Mouse (Mus musculus) liver, adult 2 months (tissue): ENCODE data around the gene Ccdc114. TPM values are rescaled to one million over a fixed set of nuclear protein-coding genes. Genes with fewer than 3 reads are reported as not detected.
A peak's percentile ranks its signal among the peaks of the same experiment; 100 is the strongest.
"Not testable (repeated sequence)": the region's sequence is repeated elsewhere in the genome, so short reads cannot be mapped to it uniquely, and the experiment has no call there.

ENCODE experiments used
- DNase-seq: peaks from one replicate; pipeline ENCODE4 v3.0.0-alpha.2; 2011; ENCODE audit warnings: low read depth, low spot score; ENCODE audit errors: extremely low read depth
- H3K27ac ChIP-seq: fragments of 200-500 bp; replicated peaks from 2 replicates; pipeline ENCODE4 v1.5.1; 2012; ENCODE audit warnings: low read depth, mild to moderate bottlenecking, control low read depth, inconsistent platforms, low read length; ENCODE audit not compliant: insufficient read depth
- H3K27me3 ChIP-seq: fragments of 200-500 bp; 2 replicates; pipeline ENCODE4 v1.6.1; 2012; ENCODE audit warnings: mild to moderate bottlenecking, moderate library complexity, low read length, inconsistent platforms; ENCODE audit not compliant: control insufficient read depth, insufficient read depth
- H3K36me3 ChIP-seq: fragments of 200-500 bp; 2 replicates; pipeline ENCODE4 v1.6.1; 2012; ENCODE audit warnings: low read length, inconsistent platforms; ENCODE audit not compliant: control insufficient read depth, insufficient read depth
- H3K4me1 ChIP-seq: fragments of 200-500 bp; 2 replicates; pipeline ENCODE4 v1.6.1; 2011; ENCODE audit warnings: low read length; ENCODE audit not compliant: control insufficient read depth, insufficient read depth
- H3K4me3 ChIP-seq: fragments of 200-500 bp; 2 replicates; pipeline ENCODE4 v1.5.1; 2011; ENCODE audit warnings: low read depth, mild to moderate bottlenecking, control low read depth, low read length, moderate library complexity; ENCODE audit not compliant: insufficient read depth
- H3K79me2 ChIP-seq: fragments of 200-500 bp; 2 replicates; pipeline ENCODE4 v1.6.1; 2012; ENCODE audit warnings: inconsistent platforms, mild to moderate bottlenecking, low read length, moderate library complexity; ENCODE audit not compliant: control insufficient read depth, insufficient read depth
- H3K9ac ChIP-seq: fragments of 200-500 bp; 2 replicates; pipeline ENCODE4 v1.6.1; 2012; ENCODE audit warnings: low read depth, mild to moderate bottlenecking, control low read depth, inconsistent platforms, low read length
- CTCF ChIP-seq: fragments of 200-500 bp; IDR thresholded peaks from 2 replicates; pipeline ENCODE4 v1.5.1; 2011; ENCODE audit warnings: low read depth, low read length, control low read depth
- POLR2A ChIP-seq: fragments of 200-500 bp; IDR thresholded peaks from 2 replicates; pipeline ENCODE4 v1.6.1; 2011; ENCODE audit warnings: low read length, control low read depth; ENCODE audit not compliant: insufficient read depth; ENCODE audit errors: extremely low read depth
- WGBS: fragments of 180-500 bp; shearing (Covaris S2); methylation state at CpG from one replicate; pipeline ENCODE4 v1.1.7; 2018; 5-methylcytosine and 5-hydroxymethylcytosine counted together
- polyA plus RNA-seq: library from polyadenylated mRNA; depleted of rRNA; stranded (reverse); fragments of >200 nt; gene quantifications from 2 replicates; pipeline ENCODE4 v1.2.3, GENCODE M21; 2012
- total RNA-seq: library from RNA; depleted of rRNA; stranded (reverse); fragments of >200 nt; gene quantifications from 2 replicates; pipeline ENCODE4 v1.2.3, GENCODE M21; 2014

Gene Ccdc114
- total and polyA plus RNA-seq, 2 experiments = 0.18 to 0.32 TPM

- Histone ChIP-seq H3K36me3 (no peaks in the 10 kb centered on the region), H3K9ac (no peak overlapping the region), H3K27me3 (no peaks in the 10 kb centered on the region), H3K79me2 (no peaks in the 10 kb centered on the region), H3K4me1 (no peaks in the 10 kb centered on the region), H3K4me3 (no peak overlapping the region), H3K27ac (no peak overlapping the region)
- DNase-seq = no peak
- WGBS = 93% methylated on average over 2 of the region's 2 CpGs
- TF ChIP-seq POLR2A (no peak), CTCF (no peak)
Measured at GRCm38 (mm10) chr7:45892651-45893050, 31.2 kb upstream of the Ccdc114 start.

- TF ChIP-seq CTCF (no peak), POLR2A (no peak)
- WGBS = 80% methylated on average over 6 of the region's 6 CpGs
- peaks cover 6% of the 10 kb centered on the region for H3K4me1 ChIP-seq
- peak; percentile 15 for DNase-seq
- H3K27ac ChIP-seq = no peak overlapping the region
- no peaks in the 10 kb centered on the region for H3K36me3 ChIP-seq
- no peaks in the 10 kb centered on the region for H3K27me3 ChIP-seq
- no peak overlapping the region for H3K4me3 ChIP-seq
- H3K9ac ChIP-seq = no peak overlapping the region
- no peaks in the 10 kb centered on the region; the same call in 1 of the 2 replicates for H3K79me2 ChIP-seq
Measured at GRCm38 (mm10) chr7:45895931-45896516, 27.8 kb upstream of the Ccdc114 start.

- 1% methylated on average over 40 of the region's 40 CpGs for WGBS
- TF ChIP-seq POLR2A (peak; percentile 84), CTCF (no peak)
- peak within 1 kb of the TSS; percentile 70 for H3K9ac ChIP-seq
- H3K79me2 ChIP-seq = no peaks in the 10 kb centered on the region; the same call in 1 of the 2 replicates
- no peaks in the 10 kb centered on the region for H3K36me3 ChIP-seq
- peak within 1 kb of the TSS; percentile 92 for H3K27ac ChIP-seq
- H3K4me1 ChIP-seq = peaks cover 6% of the 10 kb centered on the region
- H3K4me3 ChIP-seq = peak within 1 kb of the TSS; percentile 71
- no peaks in the 10 kb centered on the region for H3K27me3 ChIP-seq
- peak; percentile 97 for DNase-seq
Measured at GRCm38 (mm10) chr7:45896517-45897257, 27.2 kb upstream of the Ccdc114 start, which contains the start of the genes Syngr4 and Tmem143. Gene Syngr4 (minus strand): TSS chr7:45896714. Gene Tmem143 (plus strand): TSS chr7:45896941.

- H3K4me1 ChIP-seq = peaks cover 6% of the 10 kb centered on the region
- H3K27me3 ChIP-seq = no peaks in the 10 kb centered on the region
- peak overlapping the region; percentile 71 for H3K4me3 ChIP-seq
- peak overlapping the region; percentile 70 for H3K9ac ChIP-seq
- H3K79me2 ChIP-seq = no peaks in the 10 kb centered on the region; the same call in 1 of the 2 replicates
- TF ChIP-seq CTCF (no peak), POLR2A (peak; percentile 60; the same call in 1 of the 2 replicates)
- peak; percentile 99 for DNase-seq
- peak overlapping the region; percentile 92 for H3K27ac ChIP-seq
- 1% methylated on average over 19 of the region's 19 CpGs for WGBS
- no peaks in the 10 kb centered on the region for H3K36me3 ChIP-seq
Measured at GRCm38 (mm10) chr7:45897258-45897757, 26.6 kb upstream of the Ccdc114 start.

GRCm38 (mm10) chr7:45898125-45898524 is 25.7 kb upstream of the Ccdc114 start:
- peak overlapping the region; percentile 71 for H3K4me3 ChIP-seq
- 37% methylated on average over 4 of the region's 4 CpGs for WGBS
- not testable (repeated sequence) for H3K4me1 ChIP-seq, H3K27ac ChIP-seq, H3K27me3 ChIP-seq, H3K36me3 ChIP-seq, H3K79me2 ChIP-seq
- peak overlapping the region; percentile 28; the same call in 1 of the 2 replicates for H3K9ac ChIP-seq
- peak; percentile 47 for DNase-seq
